Mouse (Mus musculus) liver, adult 2 months (tissue): ENCODE measurements around the gene C2cd2l.

Experiments
- CTCF ChIP-seq: fragments of 200-500 bp; IDR thresholded peaks from 2 replicates; pipeline ENCODE4 v1.5.1; 2011; ENCODE audit warnings: low read depth, low read length, control low read depth
- POLR2A ChIP-seq: fragments of 200-500 bp; IDR thresholded peaks from 2 replicates; pipeline ENCODE4 v1.6.1; 2011; ENCODE audit warnings: low read length, control low read depth; ENCODE audit not compliant: insufficient read depth; ENCODE audit errors: extremely low read depth

DNA sequence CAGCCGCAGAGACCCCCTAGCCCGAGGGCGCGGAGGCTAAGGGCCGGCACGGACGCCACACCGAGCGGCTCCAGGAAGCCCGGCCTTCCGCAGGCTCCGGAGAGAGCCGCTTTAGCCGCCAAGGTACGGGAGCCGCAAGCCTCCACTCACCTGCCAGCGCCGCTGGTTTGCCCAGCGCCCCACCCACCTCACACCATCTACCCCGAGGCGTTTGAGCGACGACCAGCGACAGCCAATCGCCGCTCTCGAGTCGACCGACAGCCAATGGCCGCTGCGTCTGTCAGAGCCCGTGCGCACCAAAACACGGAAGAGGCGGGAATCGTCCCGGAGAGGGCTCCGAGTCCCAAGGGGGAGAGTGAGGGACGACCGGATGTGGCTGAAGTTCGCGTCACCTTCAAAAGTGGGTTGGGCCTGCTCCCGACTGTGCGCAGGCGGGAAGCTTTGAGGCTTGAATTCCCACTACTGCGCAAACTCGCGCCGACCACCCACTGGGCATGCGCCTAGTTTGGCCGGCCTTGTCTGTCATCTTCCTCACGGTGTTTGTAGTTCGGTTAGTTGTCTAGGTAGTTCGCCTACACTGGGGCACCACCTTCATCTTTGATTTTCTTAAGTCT is 14.5 kb downstream of the C2cd2l start, which contains the start of gene Hinfp:
- TF ChIP-seq CTCF = no peak
- TF ChIP-seq POLR2A = peak; percentile 92
